Mouse (Mus musculus): ENCODE data around the gene Ripk3. TPM values are rescaled to one million over a fixed set of nuclear protein-coding genes. Genes with fewer than 3 reads are reported as not detected.

Ripk3 gene
- total and polyA plus RNA-seq, 3 experiments, result 0.15 to 2.0 TPM; not detected in 1

DNA sequence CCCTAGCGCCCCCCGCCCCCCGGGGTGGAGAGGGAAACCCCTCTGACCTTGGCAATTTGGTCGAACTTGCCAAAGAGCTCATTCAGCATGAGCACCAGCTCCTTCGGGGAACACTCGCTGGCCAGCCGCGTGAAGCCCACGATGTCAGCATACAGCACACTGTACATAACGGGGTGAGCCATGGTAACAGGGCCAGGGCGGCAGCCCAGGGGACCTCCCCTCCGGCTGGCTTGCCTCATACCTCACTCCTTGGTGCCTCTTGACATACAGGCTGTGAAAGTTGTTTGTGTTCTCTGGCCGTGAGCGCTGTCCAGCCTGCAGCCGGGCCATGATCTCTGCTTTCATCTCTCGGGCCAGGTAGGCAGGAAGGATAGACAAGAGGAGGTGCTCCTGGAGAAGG, 9.0 kb downstream of the Ripk3 start:
- no peak for DNase-seq (ENCODE audit: extremely low read depth)
- Histone ChIP-seq H3K9me3 (replicated peaks; ENCODE audit: low read length) (no peaks in the 10 kb centered on the region), H3K79me2 (replicated peaks; ENCODE audit: control insufficient read depth, extremely low read depth, insufficient read depth, poor library complexity, severe bottlenecking) (no peaks in the 10 kb centered on the region), H3K27me3 (replicated peaks) (peaks cover 56% of the 10 kb centered on the region), H3K4me2 (ENCODE audit: insufficient read depth, low read depth, poor library complexity, severe bottlenecking) (no peak overlapping the region), H3K4me1 (ENCODE audit: control insufficient read depth in 1 of 2, insufficient read depth in 2 of 2) (peaks cover 0 to 8% of the 10 kb centered on the region in 2 experiments; a peak in 1 of 4 replicates), H3K36me3 (replicated peaks in 1 of 2; ENCODE audit: control insufficient read depth in 1 of 2, insufficient read depth in 1 of 2, low read length in 1 of 2) (no peaks in the 10 kb centered on the region), H3K27ac (ENCODE audit: insufficient read depth, low read depth) (no peak overlapping the region), H3K9ac (ENCODE audit: insufficient read depth, low read depth) (no peak overlapping the region), H3K4me3 (replicated peaks in 1 of 3; ENCODE audit: low read depth in 2 of 3, low read length in 2 of 3, poor library complexity in 1 of 3) (no peak overlapping the region)
- dilution Hi-C loops (cut with MboI; ENCODE audit: extremely low pct_ligation_motif_present, extremely low pct_unique_long_range_greater_than_20kb, low sequenced_read_pairs) (no loop called here), in situ Hi-C loops (cut with MboI; ENCODE audit: low pct_ligation_motif_present, low pct_unique_long_range_greater_than_20kb, low sequenced_read_pairs) (no loop called here)
- TF ChIP-seq MXI1 (IDR thresholded peaks at IDR 0.05; ENCODE audit: low read depth, low read length) (no peak), JUN (IDR thresholded peaks at IDR 0.05; ENCODE audit: insufficient read depth, low read depth, low read length) (no peak), POLR2AphosphoS2 (IDR thresholded peaks at IDR 0.05; ENCODE audit: low read depth, low read length) (no peak), CHD1 (IDR thresholded peaks at IDR 0.05; ENCODE audit: low read depth, low read length) (no peak), TCF12 (IDR thresholded peaks at IDR 0.05; ENCODE audit: low read depth, low read length) (no peak), HCFC1 (IDR thresholded peaks at IDR 0.05; ENCODE audit: low read depth, low read length) (no peak), CTCF (conservative IDR thresholded peaks at IDR 0.05 in 1 of 2, IDR thresholded peaks at IDR 0.05 in 1 of 2; ENCODE audit: low read depth in 2 of 2, low read length in 2 of 2) (no peak), KAT2A (IDR thresholded peaks at IDR 0.05; ENCODE audit: insufficient replicate concordance, low read length) (no peak), MAFK (IDR thresholded peaks at IDR 0.05; ENCODE audit: insufficient replicate concordance, low read length) (no peak), MAX (IDR thresholded peaks at IDR 0.05; ENCODE audit: low read length) (no peak), SMC3 (IDR thresholded peaks at IDR 0.05; ENCODE audit: low read depth, low read length) (no peak), MAZ (IDR thresholded peaks at IDR 0.05; ENCODE audit: low read depth, low read length) (no peak), POLR2A (IDR thresholded peaks at IDR 0.05; ENCODE audit: low read depth, low read length) (no peak), BHLHE40 (IDR thresholded peaks at IDR 0.05; ENCODE audit: low read depth, low read length) (no peak), SIN3A (IDR thresholded peaks at IDR 0.05; ENCODE audit: low read length) (no peak), TBP (conservative IDR thresholded peaks at IDR 0.05; ENCODE audit: low read depth, low read length) (no peak), ZNF384 (IDR thresholded peaks at IDR 0.05; ENCODE audit: low read depth, low read length) (no peak), NRF1 (IDR thresholded peaks at IDR 0.05; ENCODE audit: low read depth, low read length) (no peak), RCOR1 (conservative IDR thresholded peaks at IDR 0.05; ENCODE audit: low read depth, low read length) (no peak)

- TF ChIP-seq ELF1 (IDR thresholded peaks at IDR 0.05; ENCODE audit: low read depth, low read length), result no peak
- no peak for TF ChIP-seq ZMIZ1 (IDR thresholded peaks at IDR 0.05; ENCODE audit: low read depth, low read length)
- no peak for TF ChIP-seq JUN (IDR thresholded peaks at IDR 0.05; ENCODE audit: insufficient read depth, low read depth, low read length)
- no peak for TF ChIP-seq GABPA (IDR thresholded peaks at IDR 0.05; ENCODE audit: insufficient replicate concordance, low read depth, low read length)
- no peak for TF ChIP-seq USF1 (IDR thresholded peaks at IDR 0.05; ENCODE audit: low read depth, low read length)
- no peak for TF ChIP-seq BHLHE40 (IDR thresholded peaks at IDR 0.05; ENCODE audit: low read depth, low read length)
- no peak for TF ChIP-seq MEF2A (IDR thresholded peaks at IDR 0.05; ENCODE audit: borderline replicate concordance, low read depth, low read length)
- no peak for TF ChIP-seq MXI1 (IDR thresholded peaks at IDR 0.05; ENCODE audit: low read depth, low read length)
- no peak for TF ChIP-seq RAD21 (IDR thresholded peaks at IDR 0.05; ENCODE audit: low read depth, low read length)
- no peak for TF ChIP-seq UBTF (IDR thresholded peaks at IDR 0.05; ENCODE audit: low read depth, low read length)
- no peak for TF ChIP-seq CHD1 (IDR thresholded peaks at IDR 0.05; ENCODE audit: low read depth, low read length)
- no peak for TF ChIP-seq SMC3 (IDR thresholded peaks at IDR 0.05; ENCODE audit: low read depth, low read length)
- Histone ChIP-seq H3K27me3 (replicated peaks) (peaks cover 56% of the 10 kb centered on the region), H3K36me3 (replicated peaks in 1 of 2; ENCODE audit: control insufficient read depth in 1 of 2, insufficient read depth in 1 of 2, low read length in 1 of 2) (no peaks in the 10 kb centered on the region), H3K79me2 (replicated peaks; ENCODE audit: control insufficient read depth, extremely low read depth, insufficient read depth, poor library complexity, severe bottlenecking) (no peaks in the 10 kb centered on the region), H3K27ac (ENCODE audit: insufficient read depth, low read depth) (no peak overlapping the region), H3K4me3 (replicated peaks in 1 of 3; ENCODE audit: low read depth in 2 of 3, low read length in 2 of 3, poor library complexity in 1 of 3) (no peak overlapping the region), H3K4me2 (ENCODE audit: insufficient read depth, low read depth, poor library complexity, severe bottlenecking) (no peak overlapping the region), H3K9ac (ENCODE audit: insufficient read depth, low read depth) (no peak overlapping the region), H3K9me3 (replicated peaks; ENCODE audit: low read length) (no peaks in the 10 kb centered on the region), H3K4me1 (ENCODE audit: control insufficient read depth in 1 of 2, insufficient read depth in 2 of 2) (peaks cover 0 to 8% of the 10 kb centered on the region in 2 experiments; a peak in 1 of 4 replicates)
- dilution Hi-C loops (cut with MboI; ENCODE audit: extremely low pct_ligation_motif_present, extremely low pct_unique_long_range_greater_than_20kb, low sequenced_read_pairs) (no loop called here), in situ Hi-C loops (cut with MboI; ENCODE audit: low pct_ligation_motif_present, low pct_unique_long_range_greater_than_20kb, low sequenced_read_pairs) (no loop called here)
- no peak for DNase-seq (ENCODE audit: extremely low read depth)
These were observed 10.0 kb downstream of the Ripk3 start for GRCm38 (mm10) chr14:55778686-55779085.
